Mouse (Mus musculus) c-Kit-positive CD71-negative TER-119-negative erythroid progenitor cells, embryonic 14.5 days (primary cell): ENCODE measurements around the gene Eci2.
"Not testable (repeated sequence)": the region's sequence is repeated elsewhere in the genome, so short reads cannot be mapped to it uniquely, and the experiment has no call there.

ENCODE experiments used
- DNase-seq: peaks from one replicate; pipeline ENCODE4 v3.0.0-alpha.2; 2013; ENCODE audit warnings: low read depth

Eci2 gene

GRCm38 (mm10) chr13:35026879-35027278, at the start of gene Eci2:
Gene Eci2, minus strand, starts transcription at chr13:35027096.
- DNase-seq = peak; percentile 25

DNA sequence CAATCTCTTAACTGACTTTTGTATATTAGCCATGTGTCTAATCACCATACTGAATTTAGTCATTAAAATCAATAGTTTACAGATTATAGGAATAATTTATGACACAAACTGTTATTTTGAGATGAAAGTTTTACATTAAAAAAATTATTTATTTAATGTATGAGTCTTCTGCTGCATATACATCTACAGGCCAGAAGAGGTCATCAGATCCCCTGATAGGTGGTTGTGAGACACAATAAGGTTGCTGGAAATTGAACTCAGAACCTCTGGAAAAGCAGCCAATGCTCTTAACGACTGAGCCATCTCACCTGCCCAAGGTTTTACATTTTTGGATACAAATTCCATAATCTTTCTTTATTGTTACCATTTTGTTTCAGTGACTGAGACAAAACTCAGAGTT, 48.0 kb upstream of the Eci2 start:
- no peak for DNase-seq

- DNase-seq = no peak
Measured at GRCm38 (mm10) chr13:35070485-35071472, 43.9 kb upstream of the Eci2 start.

DNA sequence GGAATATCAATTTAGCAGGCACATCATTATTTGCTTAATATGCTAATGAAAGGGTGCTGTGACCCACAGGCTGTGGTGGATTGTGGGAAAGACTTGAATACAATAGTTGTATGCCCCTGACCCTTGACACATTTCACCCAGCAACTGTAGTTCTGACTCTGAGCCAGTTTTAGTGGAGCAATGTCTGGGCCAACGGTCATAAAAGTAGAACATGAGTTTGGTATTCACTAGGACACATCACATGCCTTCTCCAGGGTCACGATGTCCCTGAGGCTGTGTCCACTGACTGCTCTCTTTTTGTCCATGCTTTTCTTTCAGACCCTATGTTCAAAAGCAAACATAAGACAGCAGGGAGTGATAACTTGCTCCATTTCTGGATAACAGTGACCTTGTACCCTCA, 40.2 kb upstream of the Eci2 start:
- no peak for DNase-seq

DNA sequence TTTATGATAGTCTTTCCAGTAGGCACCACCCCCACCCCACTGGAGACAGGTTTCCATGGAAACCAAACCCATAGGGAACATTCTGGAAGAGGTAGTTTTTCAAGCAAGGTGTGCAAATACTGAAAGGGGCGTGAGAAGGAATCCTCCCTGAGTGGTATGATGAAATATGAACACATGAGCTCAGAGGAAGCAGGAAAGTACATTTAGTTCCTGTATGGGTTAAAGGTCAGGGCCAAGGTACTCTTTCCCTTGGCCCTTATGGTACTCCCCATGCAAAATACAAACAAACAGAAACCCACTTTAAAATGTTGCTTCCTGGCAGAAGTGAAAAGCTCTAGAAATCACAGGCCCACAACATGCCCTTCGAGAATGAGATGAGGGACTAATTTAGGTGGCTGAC, 39.1 kb upstream of the Eci2 start:
- DNase-seq = no peak

GRCm38 (mm10) chr13:35064381-35064780, 37.5 kb upstream of the Eci2 start:
- no peak for DNase-seq

- DNase-seq = no peak
Measured at GRCm38 (mm10) chr13:35058145-35058544, 31.2 kb upstream of the Eci2 start.

DNA sequence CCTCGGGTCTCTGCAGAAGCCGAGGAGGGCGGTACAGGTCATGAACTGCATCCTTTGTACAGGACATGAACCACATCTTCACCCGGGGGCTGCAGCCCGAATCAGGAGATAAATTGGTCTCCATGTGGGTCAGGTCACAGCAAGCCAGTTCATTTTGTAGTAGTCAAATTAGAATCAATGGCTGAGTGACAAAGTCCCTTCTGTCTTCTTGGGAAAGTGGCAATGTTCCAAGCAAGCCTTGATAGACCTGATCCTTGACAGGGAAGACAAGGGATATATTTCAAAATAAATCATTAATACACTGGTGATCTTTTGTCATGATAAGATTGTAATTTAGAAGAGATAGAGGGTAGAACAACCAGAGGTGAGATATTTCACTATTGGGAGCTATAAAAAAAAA, 9.6 kb upstream of the Eci2 start:
- no peak for DNase-seq

DNA sequence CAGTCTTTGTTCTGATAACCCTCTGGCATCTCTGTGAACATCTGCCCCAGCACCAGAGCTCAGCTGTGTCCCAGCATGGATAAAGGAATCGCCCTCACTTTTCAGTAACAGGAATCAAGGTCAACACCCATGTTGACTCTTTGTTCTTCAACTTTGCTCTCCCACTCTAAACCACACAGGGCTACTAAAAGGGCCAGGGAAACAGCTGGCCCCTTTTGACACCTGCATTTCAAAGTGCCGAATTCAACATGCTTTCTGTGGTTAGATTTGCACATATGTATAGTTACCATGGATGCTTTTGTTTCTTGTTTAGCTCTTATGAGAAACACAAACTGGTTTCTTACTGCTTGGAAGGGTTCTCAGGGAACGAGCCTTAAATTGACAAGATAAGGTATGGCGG, 8.8 kb upstream of the Eci2 start:
- no peak for DNase-seq

DNA sequence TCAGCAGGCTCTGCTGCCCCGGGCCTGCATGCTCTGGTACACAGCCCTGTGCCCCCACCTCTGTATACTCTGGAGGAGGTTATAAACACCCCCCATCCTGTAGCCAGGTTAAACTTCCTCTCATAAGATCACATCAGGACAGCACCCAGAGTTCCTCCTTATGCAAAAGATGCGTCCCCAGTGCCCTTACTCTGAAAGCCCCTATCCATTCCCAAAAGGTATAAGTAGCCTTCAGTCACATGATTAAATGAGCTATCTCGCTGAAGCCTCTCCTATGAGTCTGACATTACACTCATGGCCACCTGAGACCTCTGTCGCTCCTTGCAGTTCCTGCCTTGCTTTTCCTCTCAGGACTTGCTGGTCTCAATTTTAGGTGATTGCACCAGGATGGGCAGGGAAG, 6.7 kb upstream of the Eci2 start:
- DNase-seq = no peak

DNA sequence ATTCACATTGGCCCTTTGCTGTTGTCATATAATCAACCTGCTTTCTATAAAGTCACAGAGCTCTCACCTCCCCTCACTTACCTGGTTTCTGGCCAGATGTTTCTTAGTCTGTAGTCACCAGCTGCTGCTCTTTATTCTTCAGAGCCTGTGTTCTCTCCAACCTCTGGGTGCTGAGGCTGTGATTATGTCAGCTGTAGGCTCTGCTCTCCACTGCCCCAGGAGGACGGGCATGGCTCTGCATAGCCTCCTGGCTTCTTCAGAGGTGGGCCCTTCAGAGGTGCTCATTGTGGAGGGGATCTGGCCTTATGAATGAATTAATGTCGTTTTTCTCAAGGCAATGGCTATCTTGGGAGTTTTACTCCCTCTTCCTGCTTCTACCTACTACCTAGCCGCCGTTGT, 4.8 kb upstream of the Eci2 start:
- DNase-seq = no peak

DNA sequence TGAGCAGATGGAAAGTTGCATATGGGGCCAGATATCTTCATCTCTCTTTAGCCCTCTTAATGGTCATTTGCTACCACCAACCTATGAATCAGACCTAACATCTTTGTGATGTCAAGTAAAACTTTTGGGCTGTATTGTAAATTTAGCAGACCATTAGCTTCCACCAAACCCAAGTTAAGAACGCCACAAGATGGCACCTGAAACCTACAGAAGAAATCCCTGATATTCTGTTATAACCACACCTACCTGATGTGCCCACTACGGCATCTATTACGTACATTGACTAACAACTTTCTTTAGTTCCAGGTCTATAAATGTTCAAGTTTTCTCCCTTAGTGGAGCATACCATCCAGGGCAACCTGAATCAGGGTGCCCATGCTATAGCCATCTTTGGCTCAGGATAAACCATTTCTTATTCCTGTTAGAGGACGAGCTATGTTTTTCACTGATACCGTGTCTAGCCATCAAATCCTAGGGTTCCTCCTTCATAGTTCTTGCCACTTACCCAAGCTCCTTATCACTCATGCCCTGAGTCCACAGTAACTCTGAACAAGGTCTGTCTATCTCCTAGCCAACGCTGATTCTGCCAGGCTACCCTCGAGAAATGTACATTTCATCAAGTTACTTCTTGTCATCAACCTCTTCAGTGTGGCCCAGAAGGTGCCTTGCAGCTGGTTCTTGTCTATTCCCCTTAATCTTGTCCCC, 4.2 kb upstream of the Eci2 start:
- no peak for DNase-seq

GRCm38 (mm10) chr13:35028365-35028764, 1.5 kb upstream of the Eci2 start:
- DNase-seq = no peak

- DNase-seq = not testable (repeated sequence)
Measured at GRCm38 (mm10) chr13:35023401-35023800, 3.5 kb downstream of the Eci2 start.

GRCm38 (mm10) chr13:35020383-35020782, 6.5 kb downstream of the Eci2 start:
- no peak for DNase-seq

DNA sequence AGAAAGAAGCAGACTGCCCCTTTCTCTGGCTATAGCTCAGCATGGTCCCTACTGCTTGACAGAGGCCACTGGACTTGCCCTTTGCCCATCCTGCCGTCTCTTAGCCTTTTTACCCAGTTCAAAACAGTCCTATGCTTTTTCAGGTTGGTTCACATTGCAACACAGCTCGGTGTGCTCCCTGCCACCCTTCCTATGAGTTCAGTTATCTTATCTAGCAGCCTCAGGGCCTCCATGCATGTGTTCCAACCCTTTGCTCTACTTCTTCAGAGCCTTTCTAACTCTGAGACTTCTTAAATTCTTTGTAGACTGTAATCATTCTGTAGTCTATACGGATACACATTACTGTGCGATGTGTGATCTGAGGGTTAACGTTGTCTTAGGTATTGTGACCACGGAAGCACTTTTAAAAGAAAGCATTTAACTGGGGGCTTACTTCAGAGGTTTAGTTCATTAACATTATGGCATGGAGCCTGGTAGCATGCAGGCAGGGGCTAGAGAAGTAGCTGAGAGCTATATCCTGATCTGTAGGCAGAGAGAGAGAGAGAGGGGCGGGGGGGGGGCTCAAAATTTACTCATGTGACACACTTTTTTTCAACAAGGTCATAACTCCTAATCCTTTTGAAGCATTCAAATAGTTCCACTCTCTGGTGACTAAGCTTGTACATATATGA, 7.9 kb downstream of the Eci2 start:
- no peak for DNase-seq

- DNase-seq = no peak
Measured at GRCm38 (mm10) chr13:35017392-35017791, 9.5 kb downstream of the Eci2 start.

DNA sequence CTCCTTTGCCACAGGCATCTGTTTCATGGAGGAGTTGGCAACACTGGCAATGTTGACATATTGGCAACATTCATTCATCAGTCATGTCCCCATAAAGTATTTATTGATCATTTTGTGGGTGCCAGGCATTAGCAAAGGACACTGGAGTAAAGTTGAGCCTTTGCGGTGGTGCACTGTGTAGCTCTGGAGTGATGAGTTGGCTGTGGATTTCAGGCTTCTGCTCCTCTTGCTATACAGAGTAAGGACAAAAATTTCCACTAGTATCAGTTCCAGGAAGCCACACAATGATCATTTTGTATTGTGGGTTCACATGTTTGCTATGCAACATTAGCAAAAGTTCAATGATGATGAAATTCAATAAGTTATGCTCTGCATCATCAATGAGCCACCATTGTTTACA, 10.8 kb downstream of the Eci2 start:
- no peak for DNase-seq

- DNase-seq = no peak
Measured at GRCm38 (mm10) chr13:34995925-34996324, 31.0 kb downstream of the Eci2 start.

- peak; percentile 83 for DNase-seq
Measured at GRCm38 (mm10) chr13:34993983-34994811, 32.7 kb downstream of the Eci2 start.

- no peak for DNase-seq
Measured at GRCm38 (mm10) chr13:34993595-34993982, 33.3 kb downstream of the Eci2 start.

DNA sequence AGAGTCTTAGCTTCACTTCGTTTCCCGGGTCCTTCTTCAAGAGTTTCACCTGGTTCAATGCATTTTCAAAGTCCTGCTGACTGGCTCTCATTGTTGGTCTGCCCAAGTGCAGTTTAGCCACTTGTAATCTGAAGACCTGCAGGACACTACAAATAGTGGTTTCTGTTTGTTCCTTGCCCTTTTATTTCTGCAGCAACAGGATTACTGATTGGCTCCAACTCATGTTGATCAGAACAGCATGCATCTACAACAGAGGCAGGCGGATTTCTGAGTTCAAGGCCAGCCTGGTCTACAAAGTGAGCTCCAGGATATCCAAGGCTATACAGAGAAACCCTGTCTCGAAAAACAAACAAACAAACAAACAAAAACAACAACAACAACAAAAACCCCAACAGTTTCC, 33.8 kb downstream of the Eci2 start:
- no peak for DNase-seq
